Mouse (Mus musculus) testis, adult 2 months (tissue): Measurements from ENCODE around the gene Rims3.

Experiments
- CTCF ChIP-seq: fragments of 200-500 bp; IDR thresholded peaks from 2 replicates; pipeline ENCODE4 v1.5.1; 2012; ENCODE audit warnings: low read depth, mild to moderate bottlenecking, inconsistent platforms, low read length, moderate library complexity; ENCODE audit not compliant: control insufficient read depth, insufficient read depth, insufficient replicate concordance
- POLR2A ChIP-seq: fragments of 200-500 bp; IDR thresholded peaks from 2 replicates; pipeline ENCODE4 v1.6.1; 2012; ENCODE audit warnings: low read depth, mild to moderate bottlenecking, inconsistent platforms, low read length, moderate library complexity; ENCODE audit not compliant: control insufficient read depth

- TF ChIP-seq CTCF (no peak), POLR2A (no peak)
Measured at GRCm38 (mm10) chr4:120875961-120876360, 21.3 kb downstream of the Rims3 start.
